Mouse (Mus musculus): Measurements from ENCODE around the gene Otog. TPM values are rescaled to one million over a fixed set of nuclear protein-coding genes. Genes with fewer than 3 reads are reported as not detected.

The Otog gene
- polyA plus RNA-seq, 1 experiment from 2014 or later = not detected

GRCm38 (mm10) chr7:46347692-46348091 is 106.9 kb downstream of the Otog start:
- H3K4me1 ChIP-seq (replicated peaks; ENCODE audit: control insufficient read depth, insufficient read depth, low read length) = no peaks in the 10 kb centered on the region
- no peak for ATAC-seq
- no peak overlapping the region for H3K4me2 ChIP-seq (replicated peaks; ENCODE audit: low read depth)
- no peak overlapping the region for H3K27ac ChIP-seq (ENCODE audit: low read depth, low read length)
- H3K4me3 ChIP-seq (ENCODE audit: low read depth, low read length) = no peak overlapping the region
- H3K9me3 ChIP-seq (ENCODE audit: control insufficient read depth) = no peaks in the 10 kb centered on the region
- WGBS = 44% methylated on average over 4 of the region's 4 CpGs
- H3K9ac ChIP-seq (ENCODE audit: low read depth, low read length) = no peak overlapping the region
- peaks cover 22% of the 10 kb centered on the region; the same call in 1 of the 2 replicates for H3K27me3 ChIP-seq (replicated peaks; ENCODE audit: control insufficient read depth, insufficient read depth, low read length)
- no peak for TF ChIP-seq CTCF (IDR thresholded peaks at IDR 0.05; ENCODE audit: low read depth)
- H3K36me3 ChIP-seq (ENCODE audit: control insufficient read depth, insufficient read depth) = no peaks in the 10 kb centered on the region

- ATAC-seq = no peak
- TF ChIP-seq CTCF (IDR thresholded peaks at IDR 0.05; ENCODE audit: low read depth) = no peak
- Histone ChIP-seq H3K36me3 (ENCODE audit: control insufficient read depth, insufficient read depth) (no peaks in the 10 kb centered on the region), H3K27me3 (replicated peaks; ENCODE audit: control insufficient read depth, insufficient read depth, low read length) (peaks cover 22% of the 10 kb centered on the region; the same call in 1 of the 2 replicates), H3K9me3 (ENCODE audit: control insufficient read depth) (no peaks in the 10 kb centered on the region), H3K4me1 (replicated peaks; ENCODE audit: control insufficient read depth, insufficient read depth, low read length) (no peaks in the 10 kb centered on the region), H3K9ac (ENCODE audit: low read depth, low read length) (no peak overlapping the region), H3K27ac (ENCODE audit: low read depth, low read length) (no peak overlapping the region), H3K4me3 (ENCODE audit: low read depth, low read length) (no peak overlapping the region), H3K4me2 (replicated peaks; ENCODE audit: low read depth) (no peak overlapping the region)
- 9% methylated on average over 35 of the region's 36 CpGs for WGBS
Observed at GRCm38 (mm10) chr7:46348813-46349212, 108.0 kb downstream of the Otog start.

- WGBS = 47% methylated on average over 9 of the region's 9 CpGs
- Histone ChIP-seq H3K36me3 (ENCODE audit: control insufficient read depth, insufficient read depth) (no peaks in the 10 kb centered on the region), H3K4me2 (replicated peaks; ENCODE audit: low read depth) (no peak overlapping the region), H3K27me3 (replicated peaks; ENCODE audit: control insufficient read depth, insufficient read depth, low read length) (peaks cover 22% of the 10 kb centered on the region; the same call in 1 of the 2 replicates), H3K9ac (ENCODE audit: low read depth, low read length) (no peak overlapping the region), H3K9me3 (ENCODE audit: control insufficient read depth) (no peaks in the 10 kb centered on the region), H3K4me3 (ENCODE audit: low read depth, low read length) (no peak overlapping the region), H3K4me1 (replicated peaks; ENCODE audit: control insufficient read depth, insufficient read depth, low read length) (no peaks in the 10 kb centered on the region), H3K27ac (ENCODE audit: low read depth, low read length) (no peak overlapping the region)
- no peak for ATAC-seq
- no peak for TF ChIP-seq CTCF (IDR thresholded peaks at IDR 0.05; ENCODE audit: low read depth)
Observed at GRCm38 (mm10) chr7:46350119-46350702, 109.4 kb downstream of the Otog start.

- Histone ChIP-seq H3K9me3 (ENCODE audit: control insufficient read depth) (no peaks in the 10 kb centered on the region), H3K36me3 (ENCODE audit: control insufficient read depth, insufficient read depth) (no peaks in the 10 kb centered on the region), H3K9ac (ENCODE audit: low read depth, low read length) (no peak overlapping the region), H3K27me3 (replicated peaks; ENCODE audit: control insufficient read depth, insufficient read depth, low read length) (peaks cover 18% of the 10 kb centered on the region; the same call in 1 of the 2 replicates), H3K4me2 (replicated peaks; ENCODE audit: low read depth) (no peak overlapping the region), H3K27ac (ENCODE audit: low read depth, low read length) (no peak overlapping the region), H3K4me3 (ENCODE audit: low read depth, low read length) (no peak overlapping the region), H3K4me1 (replicated peaks; ENCODE audit: control insufficient read depth, insufficient read depth, low read length) (no peaks in the 10 kb centered on the region)
- 57% methylated on average over 2 of the region's 2 CpGs for WGBS
- TF ChIP-seq CTCF (IDR thresholded peaks at IDR 0.05; ENCODE audit: low read depth) = no peak
- ATAC-seq = no peak
Observed at GRCm38 (mm10) chr7:46352748-46353147, 112.0 kb downstream of the Otog start.

GRCm38 (mm10) chr7:46353216-46353615 is 112.4 kb downstream of the Otog start:
- H3K4me1 ChIP-seq (replicated peaks; ENCODE audit: control insufficient read depth, insufficient read depth, low read length) = no peaks in the 10 kb centered on the region
- 52% methylated on average over 8 of the region's 8 CpGs for WGBS
- no peak for TF ChIP-seq CTCF (IDR thresholded peaks at IDR 0.05; ENCODE audit: low read depth)
- no peaks in the 10 kb centered on the region for H3K9me3 ChIP-seq (ENCODE audit: control insufficient read depth)
- no peak overlapping the region for H3K9ac ChIP-seq (ENCODE audit: low read depth, low read length)
- no peak overlapping the region for H3K4me2 ChIP-seq (replicated peaks; ENCODE audit: low read depth)
- no peak overlapping the region for H3K4me3 ChIP-seq (ENCODE audit: low read depth, low read length)
- no peak overlapping the region for H3K27ac ChIP-seq (ENCODE audit: low read depth, low read length)
- no peak for ATAC-seq
- H3K27me3 ChIP-seq (replicated peaks; ENCODE audit: control insufficient read depth, insufficient read depth, low read length) = peaks cover 17% of the 10 kb centered on the region; the same call in 1 of the 2 replicates
- no peaks in the 10 kb centered on the region for H3K36me3 ChIP-seq (ENCODE audit: control insufficient read depth, insufficient read depth)

- Histone ChIP-seq H3K4me1 (replicated peaks; ENCODE audit: control insufficient read depth, insufficient read depth, low read length) (no peaks in the 10 kb centered on the region), H3K27ac (ENCODE audit: low read depth, low read length) (no peak overlapping the region), H3K4me2 (replicated peaks; ENCODE audit: low read depth) (no peak overlapping the region), H3K9ac (ENCODE audit: low read depth, low read length) (no peak overlapping the region), H3K36me3 (ENCODE audit: control insufficient read depth, insufficient read depth) (no peaks in the 10 kb centered on the region), H3K4me3 (ENCODE audit: low read depth, low read length) (no peak overlapping the region), H3K9me3 (ENCODE audit: control insufficient read depth) (no peaks in the 10 kb centered on the region), H3K27me3 (replicated peaks; ENCODE audit: control insufficient read depth, insufficient read depth, low read length) (peaks cover 10% of the 10 kb centered on the region; the same call in 1 of the 2 replicates)
- TF ChIP-seq CTCF (IDR thresholded peaks at IDR 0.05; ENCODE audit: low read depth) = no peak
- 16% methylated on average over 4 of the region's 4 CpGs for WGBS
- no peak for ATAC-seq
Observed at GRCm38 (mm10) chr7:46353875-46354274, 113.1 kb downstream of the Otog start.

Other genes starting within 250 kb of the Otog start
- gene Abcc6, start 210.7 kb upstream of the Otog start, polyA plus RNA-seq (2015; fragmentation: Nextera tagmentation; extraction: Ambion mirVana) = 5.3 and 7.1 TPM in 2 replicates
- 34.4 and 37.3 TPM in 2 replicates for gene Nomo1, start 207.3 kb upstream of the Otog start, polyA plus RNA-seq (2015; fragmentation: Nextera tagmentation; extraction: Ambion mirVana)
- gene Kcnj11, start 140.2 kb upstream of the Otog start, polyA plus RNA-seq (2015; fragmentation: Nextera tagmentation; extraction: Ambion mirVana) = 0.21 and 0.24 TPM in 2 replicates
- 0.95 and 1.8 TPM in 2 replicates for gene Abcc8, start 61.0 kb upstream of the Otog start, polyA plus RNA-seq (2015; fragmentation: Nextera tagmentation; extraction: Ambion mirVana)
- gene Ush1c, start 2.5 kb upstream of the Otog start, polyA plus RNA-seq (2015; fragmentation: Nextera tagmentation; extraction: Ambion mirVana) = 132 and 142 TPM in 2 replicates
- not detected in 2 replicates for gene Myod1, start 135.5 kb downstream of the Otog start, polyA plus RNA-seq (2015; fragmentation: Nextera tagmentation; extraction: Ambion mirVana)
- gene Kcnc1, start 155.5 kb downstream of the Otog start, polyA plus RNA-seq (2015; fragmentation: Nextera tagmentation; extraction: Ambion mirVana) = 0.39 and 0.72 TPM in 2 replicates

Data from intestine, postnatal 0 days (tissue).